Mouse (Mus musculus) urinary bladder, adult 2 months (tissue): ENCODE data around the gene Iqca. TPM values are rescaled to one million over a fixed set of nuclear protein-coding genes. Genes with fewer than 3 reads are reported as not detected.

Experiments used
- DNase-seq: peaks from one replicate; pipeline ENCODE4 v3.0.0; 2022; ENCODE audit warnings: low spot score
- polyA plus RNA-seq: library from polyadenylated mRNA; depleted of rRNA; stranded (reverse); fragments of >200 nt; gene quantifications from 2 replicates; pipeline ENCODE4 v1.2.3, GENCODE M21; 2012

Iqca gene
- polyA plus RNA-seq, 1 experiment, result not detected

DNA sequence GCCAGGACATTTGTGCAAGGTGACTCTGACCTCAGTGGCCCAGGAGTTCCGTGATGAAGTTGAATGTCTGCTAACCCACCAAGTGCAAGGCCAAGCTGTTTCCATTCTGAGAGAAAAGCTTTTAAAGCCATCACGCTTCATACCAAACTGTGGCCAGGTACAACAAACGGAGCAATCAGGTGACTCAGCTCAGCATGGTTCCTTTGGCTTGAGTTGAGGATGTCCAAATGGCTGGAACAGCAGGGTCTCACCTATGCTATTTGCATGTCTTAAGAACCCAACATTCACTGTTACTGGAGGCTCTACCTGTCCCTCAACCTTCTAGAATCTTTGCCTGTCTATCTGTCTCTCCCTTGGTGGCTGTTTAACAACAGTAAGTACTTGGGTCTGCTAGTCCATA lies 93.1 kb downstream of the Iqca start:
- DNase-seq, result no peak

DNA sequence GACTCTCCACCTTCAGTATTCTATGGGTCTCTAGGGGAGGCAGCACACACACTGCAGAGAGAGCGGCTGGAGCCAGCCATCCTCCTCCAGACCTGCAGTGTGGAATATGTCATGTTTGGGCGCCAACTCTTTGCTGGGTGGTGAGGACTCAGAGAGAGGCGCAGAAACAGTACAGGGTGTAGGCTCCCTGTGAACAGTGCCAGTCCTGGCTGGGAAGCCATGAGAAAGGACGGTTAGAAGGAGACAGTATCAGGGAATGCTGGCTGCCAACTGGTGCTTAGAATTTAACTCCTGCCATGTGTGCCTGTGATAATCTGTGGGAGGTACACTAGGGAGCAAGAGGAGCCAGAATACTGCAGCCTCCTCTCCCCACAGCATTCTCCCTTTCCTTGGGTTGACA lies 98.2 kb downstream of the Iqca start:
- no peak for DNase-seq

DNA sequence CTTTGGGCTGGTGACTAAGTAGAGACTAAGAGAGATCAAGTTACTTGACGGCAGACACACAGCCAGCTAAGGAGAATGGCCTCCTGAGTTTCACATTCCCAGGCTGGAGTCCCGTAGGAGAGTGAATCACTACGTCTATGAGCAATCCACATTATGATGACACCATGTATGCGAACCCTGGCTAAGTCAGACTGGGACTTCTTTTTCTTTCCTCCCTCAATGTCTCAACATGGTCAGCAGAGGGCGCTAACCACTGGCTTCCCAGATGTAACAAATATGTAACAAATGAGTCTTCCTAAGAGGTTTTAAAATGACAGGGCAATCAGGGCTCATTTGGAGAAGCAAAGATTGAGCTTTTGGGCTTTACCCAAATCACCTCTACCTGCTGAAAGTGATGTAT lies 101.9 kb downstream of the Iqca start:
- DNase-seq, result no peak

DNA sequence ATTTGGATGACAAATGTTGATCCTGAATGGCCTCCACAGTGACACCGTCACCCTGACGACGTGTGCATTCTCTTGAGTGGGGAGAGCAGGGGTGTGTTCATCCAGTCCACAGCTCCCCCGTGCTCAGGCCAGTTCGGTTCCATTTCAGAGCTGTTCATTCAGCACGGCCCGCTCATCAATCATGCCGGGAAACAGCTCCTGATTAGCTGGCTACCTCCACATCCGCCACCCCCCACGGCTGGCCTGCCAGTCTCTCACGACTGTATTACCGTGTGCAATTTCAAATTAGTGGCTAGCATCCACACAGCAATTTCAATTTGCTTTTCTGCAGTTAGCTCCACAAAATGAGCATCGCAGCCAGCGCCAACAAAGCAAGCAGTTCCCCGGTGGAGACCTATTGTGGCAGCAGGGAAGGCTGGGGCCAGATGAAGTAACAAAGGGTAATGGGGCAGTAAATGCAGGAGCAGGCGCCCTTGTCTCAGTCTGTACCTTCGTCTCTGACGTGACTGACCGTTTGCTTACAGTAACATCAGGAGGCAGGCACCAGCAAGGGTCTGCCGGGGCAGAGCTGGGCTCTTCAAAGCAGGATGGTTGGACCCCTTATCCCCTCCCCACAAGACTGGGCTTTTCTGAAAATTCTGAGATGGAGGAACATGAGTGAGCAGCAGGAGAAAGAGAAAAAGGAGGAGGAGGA lies 103.0 kb downstream of the Iqca start:
- DNase-seq, result no peak

DNA sequence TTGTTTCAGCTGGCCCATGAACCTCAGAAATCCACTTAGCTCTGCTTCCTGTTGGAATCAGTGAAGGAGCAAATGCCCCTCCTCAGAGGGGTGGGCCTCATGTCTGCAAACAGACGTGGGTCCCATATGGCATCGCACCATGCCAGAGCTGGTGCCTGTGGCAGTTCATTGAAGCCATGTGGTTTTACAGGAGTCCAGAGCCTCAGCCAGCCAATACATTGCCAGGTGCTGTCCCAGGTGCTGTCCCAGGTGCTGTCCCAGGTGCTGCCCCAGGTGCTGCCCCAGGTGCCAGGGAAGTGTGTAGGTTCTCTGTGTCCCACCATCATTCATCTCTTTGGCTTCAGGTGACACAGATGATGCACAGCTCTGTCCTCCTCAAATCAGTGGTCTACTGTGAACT lies 124.9 kb downstream of the Iqca start:
- no peak for DNase-seq

DNA sequence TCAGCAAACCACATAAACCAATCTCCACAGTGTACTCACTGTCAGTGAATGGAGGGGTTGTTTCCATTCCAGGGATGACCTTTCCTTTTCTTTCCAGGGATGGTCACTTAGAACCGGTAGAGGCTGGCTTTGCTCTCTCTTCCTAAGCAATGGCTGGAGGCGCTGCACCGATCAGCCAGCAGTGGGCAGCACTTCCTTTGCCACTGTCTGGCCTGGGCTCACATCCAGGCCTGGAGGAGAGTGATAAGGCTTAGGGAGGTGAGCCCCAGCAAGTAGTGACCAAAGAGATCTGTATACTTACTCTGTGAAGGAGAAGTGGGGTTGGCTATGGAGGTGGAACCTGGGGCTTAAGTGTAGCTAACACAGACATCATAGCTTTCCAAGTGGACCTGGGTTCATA lies 126.3 kb downstream of the Iqca start:
- DNase-seq, result no peak

DNA sequence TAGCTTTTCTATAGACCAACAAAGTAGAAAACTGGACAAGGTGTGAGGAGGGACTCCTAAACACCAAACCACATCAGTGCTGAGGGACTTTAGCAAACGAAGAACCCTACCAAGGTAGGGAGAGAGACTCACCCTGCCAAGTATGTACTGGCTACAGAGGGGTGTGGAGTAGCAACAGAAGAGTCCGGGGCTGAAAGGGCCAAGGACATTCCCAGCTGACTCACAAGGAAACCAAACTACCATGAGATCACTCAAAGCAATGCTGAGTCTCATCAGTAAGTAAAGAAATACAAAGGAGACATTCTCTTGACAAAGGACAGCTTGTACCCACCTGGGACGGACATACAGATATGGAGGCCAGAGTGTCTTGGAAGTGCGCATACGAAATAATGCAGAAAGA lies 132.9 kb downstream of the Iqca start:
- DNase-seq, result no peak

DNA sequence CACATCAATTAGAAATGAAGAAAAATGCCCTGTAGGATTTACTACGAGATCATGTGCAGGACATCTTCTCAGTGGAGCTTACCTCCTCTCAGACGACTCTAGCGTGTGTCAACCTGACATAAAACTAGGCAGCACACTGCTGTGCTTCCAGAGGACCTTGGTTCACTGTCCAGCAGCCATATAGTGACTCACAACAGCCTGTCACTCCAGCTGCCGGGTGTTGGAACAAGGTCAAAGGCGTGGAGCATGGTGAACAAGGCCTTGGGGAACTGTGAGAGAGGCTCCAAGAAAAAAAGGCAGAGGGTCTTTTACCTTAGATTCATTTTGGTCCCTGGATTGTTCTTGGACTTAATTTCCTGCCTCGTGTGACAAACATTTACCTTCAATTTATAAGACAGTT lies 135.1 kb downstream of the Iqca start:
- DNase-seq, result no peak

DNA sequence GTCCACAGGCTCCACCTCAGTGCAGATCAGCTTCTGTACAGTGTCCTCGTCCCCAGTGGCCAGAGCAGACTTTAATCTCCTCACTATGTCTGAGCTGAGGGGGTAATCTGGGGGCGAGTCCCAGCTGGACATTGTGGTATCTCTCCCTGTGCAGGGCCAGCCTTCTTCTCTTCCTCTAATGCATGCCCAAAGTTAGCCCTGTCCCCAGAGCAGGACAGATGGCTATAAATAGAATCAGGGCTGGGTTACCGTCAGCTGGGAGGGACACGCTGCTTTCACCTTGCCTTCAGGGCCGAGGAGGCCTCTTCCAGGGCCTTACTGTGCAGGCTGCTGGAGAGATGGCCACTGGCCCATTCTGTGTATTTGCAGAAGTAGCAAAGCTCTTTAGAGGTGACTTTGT lies 138.8 kb downstream of the Iqca start, which contains the start of gene Asb18:
TSS of gene Asb18 (minus strand) at position 221 of the 400 bp plus-strand sequence.
- no peak for DNase-seq

DNA sequence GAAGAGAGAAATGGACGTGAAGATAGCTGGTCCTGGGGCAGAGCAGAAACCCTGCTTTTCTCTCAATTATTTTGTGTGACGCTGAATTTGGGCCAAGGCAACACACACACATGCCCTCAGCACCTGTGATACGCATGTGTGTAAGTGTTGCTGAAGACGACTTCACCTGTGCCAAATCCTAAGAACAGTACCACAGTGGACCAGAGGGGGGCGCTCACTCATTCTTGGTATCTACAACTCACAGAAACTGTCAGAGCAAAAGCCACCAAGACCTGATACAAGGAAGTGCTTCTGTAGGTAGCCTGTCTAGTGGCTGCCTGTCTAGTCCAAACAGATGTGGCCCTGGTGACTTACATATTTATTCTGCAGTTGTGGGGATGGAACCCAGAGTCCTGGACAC lies 139.9 kb downstream of the Iqca start:
- DNase-seq, result no peak

DNA sequence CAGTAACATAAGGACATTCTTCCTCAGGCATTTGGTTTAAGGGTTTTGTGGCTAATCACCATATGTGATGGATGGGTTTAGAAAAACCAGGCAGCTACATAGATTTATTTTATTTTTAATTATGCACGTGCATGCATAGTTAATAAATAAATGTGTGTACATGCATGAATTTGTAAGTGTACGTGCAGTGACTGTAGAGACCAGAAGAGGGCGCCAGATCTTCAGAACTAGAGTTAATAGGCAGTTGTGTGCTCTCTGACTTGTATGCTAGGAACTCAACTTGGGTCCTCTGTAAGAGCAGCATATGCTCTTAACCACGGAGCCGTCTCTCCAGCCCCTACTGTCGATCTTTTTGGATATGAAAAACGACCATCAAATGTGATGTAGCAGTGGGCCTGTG lies 140.4 kb downstream of the Iqca start:
- DNase-seq, result no peak

DNA sequence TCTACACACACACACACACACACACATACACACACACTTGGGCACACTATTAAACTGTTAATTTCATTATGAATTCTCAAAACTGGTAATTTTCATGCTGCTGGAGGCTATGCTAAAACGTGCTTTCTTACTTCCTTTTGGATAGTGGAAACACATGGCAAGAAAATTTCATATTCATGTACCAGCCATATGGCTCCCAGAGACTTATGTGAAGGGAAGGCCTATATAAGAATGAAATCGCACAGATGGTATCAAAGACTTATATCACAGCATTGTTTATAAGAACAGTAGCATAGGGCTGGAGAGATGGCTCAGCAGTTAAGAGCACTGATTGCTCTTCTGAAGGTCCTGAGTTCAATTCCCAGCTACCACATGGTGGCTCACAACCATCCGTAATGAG lies 141.0 kb downstream of the Iqca start:
- DNase-seq, result no peak

DNA sequence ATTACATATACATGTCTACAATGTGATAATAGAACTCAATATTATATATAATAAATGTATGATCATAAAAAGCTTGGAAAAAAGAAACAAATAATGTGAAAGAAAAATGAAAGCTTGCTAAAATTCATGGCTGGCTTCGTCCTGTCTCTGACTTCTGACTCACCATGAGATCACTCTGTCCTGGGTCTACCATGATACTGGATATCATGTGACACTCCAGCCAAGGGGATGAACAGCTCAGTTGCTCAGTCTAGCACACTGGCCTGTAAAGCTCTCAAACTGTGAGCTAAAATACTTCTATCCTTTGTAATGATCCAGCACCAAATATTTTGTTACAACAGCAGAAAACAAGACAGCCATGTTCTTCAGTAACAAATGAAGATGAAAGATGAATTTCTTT lies 143.1 kb downstream of the Iqca start:
- DNase-seq, result no peak

DNA sequence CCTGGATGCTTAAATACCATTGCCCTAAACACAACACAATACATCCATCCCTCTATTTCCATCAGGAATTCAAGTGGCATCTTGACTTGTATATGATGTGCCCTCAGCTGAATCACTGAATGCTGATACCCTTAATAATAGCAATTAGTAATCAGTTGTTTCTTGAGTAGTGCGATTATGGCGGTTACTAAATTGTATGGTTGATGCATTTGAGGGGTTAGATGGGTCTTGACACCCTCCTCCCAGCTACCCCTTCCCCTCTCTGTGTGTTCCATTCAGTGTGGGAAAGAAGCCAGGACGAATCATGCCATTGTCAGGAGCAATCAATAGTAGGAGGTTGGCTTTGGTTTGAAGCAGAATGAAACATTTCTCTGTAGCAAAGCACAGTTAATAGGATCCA lies 144.0 kb downstream of the Iqca start:
- DNase-seq, result no peak

DNA sequence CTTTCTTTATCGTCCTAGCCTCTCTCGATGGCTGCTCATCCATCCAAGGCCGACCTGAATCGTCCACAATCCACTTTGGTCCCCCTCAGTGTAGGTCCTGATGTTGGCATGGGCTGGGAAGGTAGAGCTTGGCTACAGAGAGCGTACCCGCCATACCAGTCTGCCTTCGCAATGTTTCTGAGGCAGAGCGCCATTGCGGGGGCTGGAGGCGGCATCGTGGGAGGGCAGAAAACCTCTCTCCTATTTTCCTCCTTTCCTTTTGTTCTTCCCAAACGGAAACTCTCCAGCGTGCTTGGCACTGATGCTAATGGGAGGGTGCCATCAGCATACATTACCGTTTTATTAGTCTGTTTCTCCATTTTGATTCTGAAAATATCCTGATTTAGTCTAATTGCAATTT lies 146.5 kb downstream of the Iqca start:
- no peak for DNase-seq

DNA sequence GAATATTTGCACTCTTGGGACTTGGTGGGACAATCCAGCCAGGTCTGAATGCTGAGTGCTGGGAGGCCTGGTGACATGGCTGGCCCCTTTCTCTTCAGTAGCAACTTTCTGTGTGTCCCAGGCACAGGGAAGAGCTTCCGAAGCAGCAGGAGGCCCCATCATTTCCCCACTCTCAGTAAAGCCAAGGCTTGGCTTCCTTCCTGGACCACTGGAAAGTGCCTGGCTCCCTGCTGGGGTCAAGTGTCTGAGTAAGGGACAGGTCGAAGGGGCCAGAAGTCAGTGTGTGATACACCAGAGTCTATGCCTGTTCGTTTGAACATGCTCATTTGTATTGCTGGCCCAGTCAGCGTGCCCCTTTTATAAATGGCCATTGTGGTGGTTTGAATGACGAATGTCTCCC lies 152.2 kb downstream of the Iqca start:
- DNase-seq, result no peak

DNA sequence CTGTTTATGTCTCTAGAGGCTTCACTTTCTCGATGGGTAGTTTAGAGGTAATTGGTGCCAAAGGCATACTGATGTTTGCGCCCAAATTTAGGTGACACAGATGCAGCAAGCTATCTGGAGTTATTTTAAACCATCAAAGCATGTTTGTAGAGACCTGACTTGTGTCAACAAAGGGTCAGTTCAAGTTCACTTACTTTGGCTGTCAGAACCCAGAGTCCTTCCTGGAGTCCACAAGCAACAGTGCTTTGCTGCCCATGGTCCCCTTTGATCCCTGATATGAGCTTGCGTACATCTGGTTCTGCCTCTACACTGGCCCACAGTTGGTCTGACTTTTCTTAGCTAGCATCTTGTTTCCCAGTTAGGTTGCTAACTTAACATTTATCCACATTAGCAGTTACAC lies 153.3 kb downstream of the Iqca start:
- DNase-seq, result no peak

DNA sequence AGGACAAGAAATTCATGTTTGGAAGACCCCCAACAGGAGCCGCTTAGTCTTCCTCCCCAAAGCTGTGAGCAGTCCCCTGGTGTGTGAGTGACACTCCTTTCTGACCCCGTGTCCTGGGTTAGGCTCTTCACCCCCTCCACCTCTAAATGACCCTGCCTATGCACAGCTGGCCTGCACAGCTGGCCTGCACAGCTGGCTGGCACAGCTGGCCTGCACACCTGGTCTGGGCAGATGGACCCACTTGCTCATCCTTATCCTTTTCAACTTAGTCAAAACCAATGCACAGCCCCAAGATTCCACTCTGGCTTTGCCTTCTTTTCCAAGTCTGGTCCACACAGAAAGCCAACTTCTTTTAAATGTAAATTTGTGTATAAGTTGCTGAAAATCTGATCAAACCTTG lies 154.5 kb downstream of the Iqca start:
- DNase-seq, result no peak

DNA sequence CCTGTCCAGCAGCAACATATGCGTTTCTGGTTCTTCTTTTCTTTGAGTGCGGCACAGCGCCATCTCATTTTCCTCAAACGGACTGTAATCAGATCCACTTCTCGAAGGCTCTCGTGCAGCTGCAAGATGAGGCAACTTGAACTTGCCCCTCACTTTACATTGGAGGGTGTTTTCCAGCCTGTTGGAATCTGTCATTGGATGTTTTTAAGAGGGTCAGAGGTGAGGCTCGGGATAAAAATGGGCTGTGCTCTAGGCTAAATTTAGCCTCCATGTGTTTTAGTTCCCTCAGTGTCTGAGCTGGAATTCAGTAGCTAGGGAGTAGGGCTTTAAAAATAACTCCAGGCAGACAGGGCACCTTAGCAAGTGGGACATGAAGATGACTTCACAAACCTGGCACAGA lies 155.1 kb downstream of the Iqca start:
- DNase-seq, result no peak

DNA sequence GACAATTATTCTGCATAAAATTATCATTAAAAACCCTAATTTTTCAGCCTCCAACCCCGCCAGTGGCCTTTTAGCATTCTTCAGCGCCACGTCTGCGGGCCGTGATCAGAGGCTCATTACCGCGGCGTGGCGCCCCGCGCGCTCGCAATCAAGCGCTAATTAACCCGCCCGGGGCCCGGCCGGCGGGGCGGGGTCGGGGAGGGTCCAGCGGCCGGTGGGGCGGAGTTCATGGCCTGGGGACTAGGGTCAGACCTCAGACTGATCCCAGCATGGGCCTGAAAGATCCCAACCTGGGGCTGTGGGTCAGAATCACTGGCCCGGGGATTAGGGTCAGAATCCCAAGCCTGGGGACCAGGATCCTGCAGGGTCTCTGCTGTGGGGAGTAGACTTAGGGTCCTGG lies 160.9 kb downstream of the Iqca start:
- no peak for DNase-seq
